In the genomic region with DNA sequence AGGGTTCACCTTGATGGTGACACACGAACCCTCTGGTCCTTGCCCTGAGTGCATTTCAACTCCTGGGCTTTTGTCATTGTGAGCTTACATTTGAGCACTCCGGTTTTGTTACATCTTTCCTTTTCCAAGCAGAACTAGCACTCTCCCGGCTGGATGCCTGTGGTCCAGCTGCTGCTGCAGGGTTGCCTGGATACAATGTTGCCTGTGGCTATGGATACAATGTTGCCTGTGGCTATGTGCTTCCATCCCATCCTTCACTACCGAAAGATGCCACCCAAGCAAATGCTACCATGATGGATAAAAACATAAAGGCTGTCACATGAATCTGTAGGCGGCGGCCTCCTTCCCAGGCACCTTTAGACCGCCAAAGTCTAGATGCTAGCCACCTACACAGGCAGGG, we compare ENCODE assay signal across 19 mouse cellular contexts. TPM values are rescaled to one million over a fixed set of nuclear protein-coding genes. Genes with fewer than 3 reads are reported as not detected.
"Had no signal": no experiment of that assay in that cellular context is flagged by ENCODE, and none has a peak within 500 bp of the region (broad histone marks: within the 10 kb centered on the region; RNA-seq: fewer than 3 reads in every experiment).

No protein-coding gene starts in this region.

- H3K4me2 ChIP-seq: liver, embryonic 13.5 days; midbrain, embryonic 11.5 days; stomach, embryonic 15.5 days had no signal

- H3K4me3 ChIP-seq: liver, embryonic 13.5 days; stomach, embryonic 15.5 days had no signal

- H3K27ac ChIP-seq: kidney, postnatal 0 days; liver, embryonic 13.5 days; stomach, embryonic 15.5 days had no signal

- H3K4me1 ChIP-seq: liver, embryonic 13.5 days had no signal

- H3K9ac ChIP-seq: liver, embryonic 13.5 days; stomach, embryonic 15.5 days had no signal

- H3K36me3 ChIP-seq: liver, embryonic 13.5 days; stomach, embryonic 15.5 days had no signal

- ATAC-seq: intestine, postnatal 0 days had no signal

- H3K27me3 ChIP-seq: stomach, embryonic 15.5 days had no signal

- DNase-seq: kidney, adult 2 months; kidney, postnatal 25 days; liver, embryonic 13.5 days; lung, adult 2 months; lung, postnatal 14 days; lung, postnatal 4 days; midbrain, embryonic 14.5 days; right cerebral cortex, adult 18-20 months; spleen, adult 18-20 months; thymus, adult 2 months; thymus, postnatal 14 days; thymus, postnatal 4 days had no signal

- H3K9me3 ChIP-seq: liver, embryonic 13.5 days; stomach, embryonic 15.5 days had no signal

RNA-seq across cellular contexts. Expression of gene Jph4, which starts 9.8 kb away (rescaled TPM):
- total RNA-seq: liver, adult 2 months; megakaryocyte progenitor cell, adult 5-6 weeks had no signal
- polyA plus RNA-seq: liver, adult 2 months; liver, embryonic 16.5 days had no signal
